Mouse (Mus musculus): ENCODE results near the gene 4930402H24Rik.

- TF ChIP-seq CTCF (IDR thresholded peaks at IDR 0.05; ENCODE audit: extremely low read depth, insufficient read length, insufficient replicate concordance, low read depth, low read length) (peak; percentile 90; the same call in 1 of the 2 replicates), POLR2A (IDR thresholded peaks at IDR 0.05; ENCODE audit: low read depth, low read length) (no peak)
Observed at GRCm38 (mm10) chr2:130950548-130950947, 44.3 kb upstream of the 4930402H24Rik start.
